Mouse (Mus musculus) fat pad, adult 2 months (tissue): ENCODE data around the gene Uap1.

Experiments used
- DNase-seq: peaks from one replicate; pipeline ENCODE4 v3.0.0-alpha.2; 2011; ENCODE audit warnings: low read depth, low spot score; ENCODE audit errors: extremely low read depth

Uap1 gene

DNA sequence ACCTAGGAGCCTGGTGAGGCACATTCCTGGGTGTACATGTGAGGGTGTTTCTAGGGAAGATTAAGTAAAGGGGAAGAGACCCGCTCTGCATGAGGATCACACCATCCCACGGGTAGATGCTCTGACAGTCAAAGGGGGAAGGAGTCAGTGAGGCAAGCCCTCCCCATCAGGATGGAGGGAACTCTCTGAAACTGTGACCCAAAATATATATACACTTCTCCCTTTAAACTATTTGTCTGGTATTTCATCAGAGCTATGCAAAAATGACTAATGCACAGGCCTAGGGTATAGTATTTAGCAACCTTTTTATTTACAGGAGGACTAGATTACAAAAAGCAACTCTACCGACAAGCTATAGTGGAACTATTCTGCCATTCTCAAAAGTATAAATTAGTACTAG lies 9.8 kb downstream of the Uap1 start:
- DNase-seq: no peak

DNA sequence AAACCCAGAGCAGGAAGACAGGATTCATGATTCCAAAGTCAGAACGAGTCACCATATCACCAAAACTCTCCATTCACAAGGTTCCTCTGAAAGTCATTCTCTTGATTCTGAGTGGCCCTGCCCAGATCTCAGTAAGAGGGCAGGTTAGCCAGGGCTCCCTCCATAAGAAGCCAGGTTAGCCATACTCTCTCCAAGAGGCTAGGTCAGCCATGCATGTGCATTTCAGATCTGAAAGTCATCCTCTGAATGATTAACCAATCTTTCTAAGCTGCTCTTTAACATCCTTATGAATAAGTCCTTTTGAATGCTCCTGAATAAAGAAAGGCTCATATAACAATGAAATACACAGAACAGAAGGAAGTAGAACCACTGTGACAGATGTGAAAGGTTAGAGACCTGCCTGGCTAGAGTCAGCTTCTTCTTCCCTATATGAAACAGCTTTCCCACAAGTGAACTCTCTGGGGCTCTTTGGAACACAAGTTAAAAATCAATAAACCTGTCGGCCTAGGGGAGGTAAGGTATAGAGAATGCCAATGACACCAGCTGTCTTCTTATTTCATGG lies 10.6 kb downstream of the Uap1 start:
- no peak for DNase-seq

DNA sequence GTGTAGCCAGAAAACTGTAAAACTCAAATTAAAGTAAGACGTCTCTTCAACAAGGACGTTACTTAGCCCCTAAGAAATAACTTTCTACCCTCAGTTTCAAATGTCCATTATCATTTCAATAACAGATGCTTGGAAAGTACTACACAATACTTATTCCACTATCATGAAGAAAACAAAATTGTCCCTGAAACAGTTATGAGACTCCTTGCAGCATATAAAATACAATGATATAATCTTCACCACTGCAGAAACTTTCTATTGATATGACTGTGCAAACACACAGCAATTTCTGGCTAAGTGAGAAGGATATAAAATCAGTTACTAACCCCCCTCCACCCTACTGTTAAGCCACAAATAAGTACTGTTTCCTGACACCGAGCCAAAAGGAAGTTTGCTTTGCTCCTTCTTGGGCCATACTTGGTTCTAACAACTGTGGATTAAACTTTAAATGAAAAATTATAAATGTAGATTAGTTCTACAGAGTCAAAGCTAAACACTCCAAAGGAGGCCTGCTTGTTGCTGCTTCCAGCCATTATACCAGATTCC lies 11.3 kb downstream of the Uap1 start:
- DNase-seq: no peak

DNA sequence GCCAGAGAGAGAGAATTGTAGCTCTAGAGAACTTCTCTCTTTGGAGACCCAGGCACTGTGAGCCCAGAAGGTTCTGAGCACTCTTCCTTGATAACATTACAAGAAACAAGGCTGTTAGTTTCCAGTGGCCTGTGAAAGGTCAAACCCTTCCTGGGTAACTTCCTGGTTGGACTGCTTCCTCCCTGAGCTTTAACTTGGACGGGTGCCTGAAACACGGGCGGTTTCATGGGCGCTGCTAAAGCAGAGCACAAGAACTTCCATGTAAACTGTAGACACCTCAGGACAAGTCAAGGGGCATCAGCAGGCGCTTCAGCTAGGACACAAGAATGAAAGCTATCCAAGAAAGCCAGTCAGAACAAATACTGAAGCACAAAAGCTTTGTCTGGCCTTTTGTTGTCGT lies 12.9 kb downstream of the Uap1 start:
- no peak for DNase-seq

DNA sequence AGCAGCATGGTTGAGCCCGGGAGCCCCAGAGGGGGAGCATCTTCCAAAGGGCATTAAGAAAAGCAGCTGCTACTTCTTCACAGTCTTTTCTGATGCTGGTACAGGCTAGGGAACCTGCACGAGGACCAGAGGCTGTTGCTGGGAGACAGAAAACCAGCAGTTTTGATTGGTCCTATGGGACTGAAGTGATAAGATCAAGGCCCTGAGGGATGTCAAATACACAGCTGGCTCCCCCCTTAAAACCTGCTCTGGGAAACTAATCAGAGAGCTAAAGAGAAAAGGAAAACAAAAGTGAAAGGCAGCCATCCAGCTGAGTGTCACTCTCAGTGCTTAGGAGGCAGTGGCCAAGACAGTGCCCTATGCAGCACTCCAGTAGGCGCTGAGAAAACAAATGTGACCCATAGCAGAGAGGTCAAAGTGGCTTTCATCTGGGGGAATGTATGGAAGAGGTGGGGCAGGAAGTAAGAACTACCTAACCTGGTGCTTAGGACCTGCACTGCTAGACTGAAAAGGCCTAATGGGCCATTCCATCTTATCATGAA lies 14.3 kb downstream of the Uap1 start:
- no peak for DNase-seq

DNA sequence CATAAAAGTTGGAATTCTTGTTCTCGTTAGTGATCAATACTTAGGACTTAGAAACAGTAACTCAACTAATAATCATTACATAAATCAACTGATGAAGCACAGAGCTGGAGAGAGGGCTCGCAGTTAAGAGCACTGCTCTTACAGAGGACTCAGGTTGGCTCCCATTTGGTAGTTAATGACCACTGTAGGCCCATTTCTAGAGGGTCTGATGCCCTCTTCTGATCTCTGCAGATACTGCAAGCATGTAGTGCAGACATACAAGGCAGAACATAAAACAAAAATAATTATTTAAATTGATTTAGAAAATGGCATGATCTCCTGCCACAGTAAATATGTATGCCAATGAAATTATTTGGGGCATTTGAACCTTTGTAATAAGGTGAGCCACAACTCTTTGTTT lies 15.1 kb downstream of the Uap1 start:
- DNase-seq: no peak

DNA sequence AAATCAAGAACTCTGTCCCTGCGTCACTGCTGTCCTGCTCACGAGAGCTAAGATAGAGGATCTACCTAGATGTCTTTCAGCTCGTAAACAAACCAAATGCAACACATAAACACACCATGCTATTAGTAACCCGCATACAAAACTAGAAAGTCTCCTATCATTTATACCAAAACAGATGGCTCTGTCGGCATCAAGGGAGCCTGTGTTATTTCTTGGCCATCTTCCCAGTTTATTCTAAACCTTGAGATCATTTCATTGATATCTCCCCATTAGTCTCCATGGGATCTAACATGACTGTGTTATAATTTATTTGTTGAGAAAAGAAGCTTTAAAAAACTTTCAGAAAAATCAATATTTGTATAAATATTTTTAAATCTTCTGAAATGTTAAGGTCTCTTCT lies 19.0 kb downstream of the Uap1 start:
- DNase-seq: no peak

DNA sequence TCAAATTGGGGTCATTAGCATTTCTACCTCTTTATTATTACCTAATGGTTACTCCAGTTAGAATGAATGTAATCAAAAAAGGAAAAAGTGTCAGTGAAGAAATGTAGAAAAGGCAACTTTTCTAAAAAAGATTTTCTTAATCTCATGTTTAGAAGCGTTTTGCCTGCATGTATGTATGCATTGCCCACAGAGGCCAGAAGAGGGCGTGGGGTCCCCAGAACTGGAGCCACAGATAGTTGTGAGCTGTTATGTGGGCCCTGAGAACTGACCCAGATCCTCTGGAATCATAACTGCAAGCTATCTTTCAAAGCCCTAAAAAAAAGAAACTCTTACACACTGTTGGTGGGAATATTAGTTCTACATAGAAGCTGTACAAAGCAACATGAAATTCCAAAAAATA lies 19.5 kb downstream of the Uap1 start:
- DNase-seq: no peak

DNA sequence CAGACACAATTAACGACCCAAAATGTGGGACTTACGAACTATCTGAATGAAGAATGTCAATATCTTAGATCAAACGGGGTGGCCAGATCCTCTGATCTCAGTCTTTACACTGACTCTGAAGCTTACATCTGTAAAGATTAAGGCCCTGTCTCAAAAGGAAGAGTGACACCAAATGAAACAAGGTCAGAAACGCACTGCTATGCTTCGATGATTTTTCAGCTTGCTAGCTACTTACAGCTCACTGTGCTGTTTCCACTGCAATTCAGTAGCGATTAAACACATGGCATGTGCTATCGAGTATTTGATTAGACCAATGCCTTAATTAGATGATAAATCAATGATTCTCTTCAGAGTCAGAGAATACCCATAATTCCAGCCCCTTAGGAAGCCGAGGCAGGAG lies 20.8 kb downstream of the Uap1 start:
- no peak for DNase-seq

DNA sequence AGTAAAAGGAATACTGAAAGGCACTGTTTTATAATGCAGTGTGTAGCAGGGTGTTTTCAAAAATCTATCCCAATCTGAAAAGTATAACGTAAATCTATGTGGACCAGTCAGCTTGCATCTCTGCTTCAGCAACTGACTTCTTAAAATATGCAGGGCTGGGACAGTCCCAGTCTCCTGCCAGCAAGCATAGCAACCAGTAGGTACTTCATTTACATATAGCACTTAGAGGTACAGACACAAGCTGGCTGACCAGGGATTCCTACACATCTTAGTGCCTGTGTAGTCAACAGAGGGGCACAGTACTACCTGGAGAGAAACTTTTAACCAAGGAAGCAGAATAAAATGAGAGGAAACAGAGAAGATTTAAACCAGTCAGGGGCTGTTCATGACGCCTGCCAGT lies 22.2 kb downstream of the Uap1 start:
- no peak for DNase-seq

DNA sequence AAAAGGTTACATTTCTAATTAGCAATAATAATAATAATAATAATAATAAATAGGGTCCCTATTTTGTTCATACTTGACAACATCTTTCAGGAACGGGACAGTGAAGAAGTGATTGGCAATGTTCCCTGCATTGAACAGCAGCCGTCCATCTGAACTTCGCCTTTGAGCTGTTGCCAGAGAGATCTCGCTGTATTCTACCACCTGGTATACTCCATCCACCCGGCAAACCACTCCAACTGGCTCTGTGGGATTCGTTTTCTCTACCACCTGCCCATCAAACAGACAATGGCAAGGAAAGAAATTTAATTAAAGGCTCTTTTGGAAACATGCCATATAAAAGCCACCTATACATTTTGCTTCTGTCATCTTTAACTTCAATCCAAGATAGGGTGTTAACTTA lies 23.9 kb downstream of the Uap1 start:
- no peak for DNase-seq

DNA sequence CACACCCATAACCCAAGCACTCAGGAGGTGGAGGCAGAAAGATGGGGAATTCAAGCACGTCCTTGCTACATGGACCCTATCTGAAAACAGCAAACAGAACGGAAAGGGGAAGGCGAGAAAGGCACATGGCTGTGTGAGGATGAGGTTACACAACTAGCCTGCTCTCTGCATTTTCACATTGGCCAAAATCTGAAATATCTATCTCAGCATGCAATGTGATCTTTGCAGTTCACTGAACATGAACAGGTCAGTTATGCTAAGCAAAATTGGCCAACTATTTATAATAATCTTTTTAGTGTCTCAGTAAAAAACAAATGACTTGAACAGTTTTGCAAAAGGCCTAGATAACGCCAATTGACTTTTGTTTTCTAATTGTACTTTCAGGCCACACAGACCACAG lies 25.0 kb downstream of the Uap1 start:
- DNase-seq: no peak

DNA sequence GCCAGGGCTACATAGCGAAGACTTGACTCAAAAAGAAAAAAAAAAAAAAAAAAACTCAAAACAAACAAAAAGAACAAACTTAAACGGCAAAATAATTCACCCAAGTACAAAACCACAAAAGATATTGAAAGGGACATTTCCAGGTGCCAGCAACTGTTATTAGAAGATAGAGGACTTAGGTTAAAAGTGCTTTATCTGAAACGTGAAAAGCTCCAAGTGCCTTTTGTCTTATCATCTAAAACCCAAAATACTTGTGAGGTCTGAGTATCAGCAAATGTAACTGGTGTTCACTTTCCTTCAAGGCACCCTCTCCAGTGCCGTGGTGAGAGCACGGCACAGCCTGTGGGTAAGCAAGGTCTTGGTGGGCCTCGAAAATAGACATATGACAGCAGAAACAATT lies 26.2 kb downstream of the Uap1 start:
- no peak for DNase-seq

DNA sequence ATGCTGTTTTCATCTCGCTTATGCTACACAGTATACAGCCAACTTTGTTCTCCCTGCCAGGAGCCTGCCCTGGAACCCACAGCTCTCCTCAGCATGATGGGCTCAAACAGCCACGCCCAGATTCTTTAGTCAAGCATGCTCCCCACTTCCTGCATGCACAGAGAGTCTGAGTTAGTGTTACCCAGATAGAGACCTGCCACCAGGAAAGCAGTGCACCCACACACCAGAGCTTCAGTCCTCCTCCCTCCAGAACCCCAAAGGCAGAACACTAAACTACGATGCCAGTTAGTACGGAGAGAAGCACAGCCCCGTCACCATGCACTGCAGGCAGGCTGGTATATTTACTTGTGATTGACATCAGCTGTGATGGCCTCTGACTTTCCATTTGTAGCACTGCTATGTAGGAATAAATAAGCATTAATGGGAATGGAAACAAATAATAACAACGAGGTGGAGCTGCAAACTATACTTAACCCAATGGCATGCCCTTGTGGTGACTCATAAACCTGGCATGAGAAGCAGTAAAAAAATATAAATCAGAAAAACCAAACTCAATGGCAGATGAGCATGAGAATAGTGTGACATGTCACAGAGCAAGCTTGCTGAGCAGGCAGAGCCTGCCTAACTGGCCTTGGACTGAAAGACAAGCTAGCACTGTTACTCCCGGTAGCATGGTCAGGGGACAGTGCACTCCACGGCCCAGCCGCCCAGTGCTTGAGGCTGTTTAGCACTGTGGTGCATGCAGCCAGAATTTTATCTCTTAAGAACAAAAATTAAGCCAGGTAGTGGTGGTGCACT lies 26.9 kb downstream of the Uap1 start:
- no peak for DNase-seq

DNA sequence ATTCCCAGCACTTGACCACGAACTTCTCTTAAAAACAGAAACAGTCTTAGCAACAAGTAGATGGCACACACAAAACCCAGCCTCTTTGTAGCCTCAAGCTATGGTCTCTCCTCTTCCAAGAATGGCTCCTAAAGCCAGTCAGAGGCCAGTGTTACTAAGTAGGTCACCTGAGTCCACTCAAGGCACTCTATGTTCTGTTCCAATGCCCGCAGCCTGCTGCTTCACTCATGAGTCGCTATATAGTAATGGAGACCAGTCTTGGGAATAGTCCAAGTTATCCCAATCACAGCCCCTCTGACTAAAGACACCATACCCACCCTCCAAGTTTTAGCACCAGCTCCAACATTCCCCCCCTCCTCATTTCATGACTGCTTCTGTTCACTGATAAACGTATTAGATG lies 29.2 kb downstream of the Uap1 start:
- no peak for DNase-seq

DNA sequence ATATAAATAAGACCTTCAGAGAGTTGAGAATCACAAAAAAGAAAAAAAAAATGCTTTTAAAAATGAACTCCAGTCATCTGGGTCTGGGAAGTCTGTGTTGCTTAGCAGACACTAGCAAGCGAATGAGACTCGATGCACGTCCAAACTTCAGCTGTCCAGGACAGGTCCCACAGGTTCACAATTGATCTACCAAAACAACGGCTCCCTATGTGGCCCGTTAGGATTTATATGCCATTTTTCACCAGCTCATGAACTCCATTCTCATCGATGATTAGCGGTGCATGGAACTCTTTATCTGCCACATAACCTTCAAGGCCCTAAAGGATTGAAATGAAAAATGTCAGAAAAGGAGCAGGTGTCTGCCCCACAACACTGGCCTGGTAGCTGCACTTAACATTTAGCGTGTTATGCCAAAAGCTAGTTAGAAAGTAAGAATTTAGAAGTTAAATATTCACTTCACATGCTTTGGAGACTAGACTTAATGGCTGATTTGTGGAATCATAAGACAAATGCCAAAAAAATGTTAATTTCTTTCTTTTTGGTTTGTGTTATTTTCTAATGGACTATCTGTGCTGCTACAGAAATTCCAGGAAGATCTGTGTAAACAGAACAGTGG lies 32.4 kb downstream of the Uap1 start:
- no peak for DNase-seq

DNA sequence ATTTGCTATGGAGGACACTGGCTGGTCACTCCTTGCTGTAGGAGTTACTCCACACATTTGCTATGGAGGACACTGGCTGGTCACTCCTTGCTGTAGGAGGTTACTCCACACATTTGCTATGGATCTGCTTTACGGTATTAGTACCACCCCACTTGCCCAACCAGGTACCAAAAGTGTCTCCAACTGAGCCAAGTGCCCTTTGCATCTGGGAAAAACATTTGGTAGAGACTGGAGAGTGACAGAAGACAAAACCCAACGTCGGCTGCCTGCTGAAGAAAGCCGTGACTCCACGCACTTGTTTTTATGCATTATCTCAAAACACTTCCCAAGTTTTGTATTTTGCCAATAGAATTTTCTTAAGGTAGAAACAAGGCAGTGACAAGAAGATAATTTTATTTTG lies 33.1 kb downstream of the Uap1 start:
- no peak for DNase-seq

DNA sequence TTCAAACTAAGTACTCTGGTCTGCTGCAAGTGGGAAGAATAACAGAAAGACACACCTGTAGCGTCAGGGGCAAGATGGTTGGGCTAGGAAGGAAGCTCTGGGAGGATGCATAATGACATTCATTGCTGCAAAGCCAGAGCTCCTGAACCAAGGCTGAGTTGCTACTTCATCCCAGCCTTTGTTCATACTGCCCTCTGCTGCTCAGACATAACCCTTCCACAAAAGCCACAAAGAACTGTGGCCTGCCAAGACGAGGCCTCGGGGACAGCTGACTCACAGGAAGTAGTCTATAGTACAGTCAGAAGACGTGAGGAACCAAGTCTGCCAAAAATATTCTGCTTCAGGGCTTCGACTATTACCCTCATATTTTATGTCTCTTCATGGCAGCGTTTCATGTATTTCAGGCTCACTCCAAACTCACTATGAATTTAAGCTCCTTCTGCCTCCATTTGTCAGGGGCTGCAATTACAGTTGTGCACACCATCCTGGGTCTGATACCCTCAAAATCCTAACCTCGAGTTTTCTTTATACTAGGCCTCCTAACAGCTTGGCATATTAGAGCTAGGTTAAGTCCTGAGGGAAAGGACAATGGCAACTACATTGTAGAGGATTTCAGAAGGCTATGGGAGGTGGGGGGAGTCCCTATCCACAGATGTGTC lies 38.3 kb downstream of the Uap1 start:
- DNase-seq: peak; percentile 68

DNA sequence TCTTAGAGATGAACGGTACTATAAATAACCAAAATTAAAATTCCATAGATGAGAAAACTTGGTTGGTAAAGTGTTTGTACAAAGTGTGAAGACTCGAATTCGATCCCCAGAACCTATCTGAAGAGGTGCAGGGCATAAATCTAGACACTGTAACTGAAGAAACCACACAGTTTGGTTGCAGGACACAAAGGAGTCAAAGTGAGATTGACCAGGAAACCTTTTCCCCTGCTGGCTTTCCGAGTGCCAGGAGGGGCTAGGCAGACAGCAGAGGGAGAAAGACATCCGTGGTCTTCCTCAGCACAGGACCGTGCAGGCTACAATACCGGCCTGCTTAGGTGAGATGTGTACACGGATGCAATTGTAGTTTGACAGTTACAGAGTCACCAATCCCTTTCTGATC lies 40.5 kb downstream of the Uap1 start:
- DNase-seq: no peak

DNA sequence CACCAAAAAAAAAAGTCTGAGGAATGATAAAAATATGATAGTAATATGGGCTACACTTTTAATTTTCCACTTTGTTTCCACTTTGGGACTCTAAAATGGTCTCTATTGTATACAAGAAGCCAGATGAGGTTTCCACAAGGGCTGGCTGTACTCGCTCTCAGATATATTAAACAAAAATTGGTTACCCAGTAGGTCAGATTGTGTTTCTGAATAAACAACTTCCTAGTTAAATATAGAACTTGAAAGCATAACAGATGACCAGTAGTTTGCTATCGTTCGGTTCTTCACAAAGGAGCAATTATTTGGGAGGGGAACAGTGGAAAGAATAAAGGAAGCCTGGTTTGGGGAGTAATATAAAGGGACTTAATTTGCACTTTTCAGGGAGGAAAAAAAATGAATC lies 43.8 kb downstream of the Uap1 start:
- no peak for DNase-seq

DNA sequence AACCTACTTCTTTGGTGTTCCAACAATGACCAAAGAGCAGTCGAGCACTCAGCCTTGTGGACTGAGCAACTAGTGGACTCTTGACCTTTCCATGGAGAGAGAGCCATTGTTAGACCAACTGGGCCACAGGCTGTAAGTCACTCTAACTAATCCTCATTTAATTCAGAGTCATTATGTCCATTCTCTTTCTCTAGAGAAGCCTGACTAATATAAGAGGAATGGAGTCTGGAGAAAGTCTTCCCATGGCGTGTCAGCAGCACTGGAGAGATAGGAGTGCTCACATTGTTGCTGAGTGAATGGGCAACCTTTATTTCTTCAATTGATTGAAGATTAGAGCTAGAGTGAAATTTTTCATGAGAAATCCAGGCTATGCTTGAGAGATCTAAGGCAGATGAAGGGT lies 50.1 kb downstream of the Uap1 start:
- DNase-seq: no peak

DNA sequence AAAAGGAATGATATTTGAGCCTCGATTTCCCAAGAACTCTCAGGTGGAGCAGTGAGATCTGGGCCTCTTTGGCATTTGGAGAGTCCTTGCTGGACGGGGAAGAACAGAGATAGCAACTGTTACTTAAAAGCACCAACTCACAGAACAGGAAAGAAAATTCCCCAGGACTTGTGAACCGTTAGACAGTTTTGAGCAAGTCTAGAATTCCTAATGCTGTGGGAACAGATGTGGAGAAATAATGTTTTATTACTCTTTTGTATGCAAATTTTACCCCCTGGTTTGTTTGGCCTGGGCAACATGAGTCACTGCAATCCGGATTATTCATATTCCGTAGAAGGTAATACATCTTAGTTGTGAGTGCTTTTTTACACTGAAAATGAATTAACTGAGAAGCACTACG lies 61.1 kb downstream of the Uap1 start:
- no peak for DNase-seq
